Mouse (Mus musculus): Measurements from ENCODE around the gene Nr4a3. TPM values are rescaled to one million over a fixed set of nuclear protein-coding genes. Genes with fewer than 3 reads are reported as not detected.
A peak's percentile ranks its signal among the peaks of the same experiment; 100 is the strongest.

Gene Nr4a3
- polyA plus RNA-seq, 1 experiment = 2.7 TPM

DNA sequence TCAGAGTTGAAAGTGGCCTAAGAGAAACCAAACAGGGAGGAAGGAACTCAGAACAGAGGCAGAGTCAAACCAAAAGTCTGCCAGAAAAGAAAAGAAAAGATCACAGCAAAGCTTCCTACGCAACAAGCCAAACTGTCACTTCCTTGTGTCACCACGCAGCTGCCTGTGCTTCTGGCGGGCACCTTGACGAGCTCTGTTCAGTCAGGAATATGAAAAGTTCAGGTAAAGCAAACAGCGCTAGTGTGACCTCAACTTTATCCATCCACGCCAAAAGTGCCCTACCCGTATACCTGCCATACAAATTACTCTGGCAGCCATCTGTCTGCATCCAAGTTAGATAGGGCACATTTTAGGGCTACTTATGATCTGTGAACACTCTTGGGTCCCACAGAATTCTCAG, 5.2 kb upstream of the Nr4a3 start:
- no peak overlapping the region for H3K27ac ChIP-seq (ENCODE audit: insufficient read depth, low read length)
- H3K4me1 ChIP-seq (ENCODE audit: control insufficient read depth, insufficient read depth, low read length) = peaks cover 4% of the 10 kb centered on the region
- H3K4me3 ChIP-seq (ENCODE audit: insufficient read depth, low read length) = no peak overlapping the region
- no peak for TF ChIP-seq POLR2A (IDR thresholded peaks at IDR 0.05; ENCODE audit: low read depth, low read length)
- TF ChIP-seq CTCF (IDR thresholded peaks at IDR 0.05; ENCODE audit: borderline replicate concordance, insufficient read depth, low read length) = no peak

DNA sequence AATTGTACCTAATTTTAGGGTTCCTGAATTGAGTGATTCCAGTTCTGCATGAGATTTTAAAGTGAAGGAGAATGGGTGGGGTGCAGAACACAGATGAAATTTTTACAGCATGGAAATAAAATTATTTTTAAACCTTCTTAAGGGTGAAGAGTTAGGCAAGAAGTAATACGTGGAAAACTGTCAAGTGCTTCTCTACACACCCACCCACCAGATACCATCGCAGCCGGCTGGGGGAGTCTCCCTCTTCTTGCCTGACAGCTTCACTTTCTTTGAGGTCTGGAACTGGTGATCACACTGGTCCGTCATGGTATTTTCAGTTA, 2.5 kb upstream of the Nr4a3 start:
- TF ChIP-seq CTCF (IDR thresholded peaks at IDR 0.05; ENCODE audit: borderline replicate concordance, insufficient read depth, low read length) (no peak), POLR2A (IDR thresholded peaks at IDR 0.05; ENCODE audit: low read depth, low read length) (no peak)
- H3K4me1 ChIP-seq (ENCODE audit: control insufficient read depth, insufficient read depth, low read length) = peaks cover 4% of the 10 kb centered on the region
- H3K27ac ChIP-seq (ENCODE audit: insufficient read depth, low read length) = peak overlapping the region; percentile 99
- peak overlapping the region; percentile 95 for H3K4me3 ChIP-seq (ENCODE audit: insufficient read depth, low read length)

DNA sequence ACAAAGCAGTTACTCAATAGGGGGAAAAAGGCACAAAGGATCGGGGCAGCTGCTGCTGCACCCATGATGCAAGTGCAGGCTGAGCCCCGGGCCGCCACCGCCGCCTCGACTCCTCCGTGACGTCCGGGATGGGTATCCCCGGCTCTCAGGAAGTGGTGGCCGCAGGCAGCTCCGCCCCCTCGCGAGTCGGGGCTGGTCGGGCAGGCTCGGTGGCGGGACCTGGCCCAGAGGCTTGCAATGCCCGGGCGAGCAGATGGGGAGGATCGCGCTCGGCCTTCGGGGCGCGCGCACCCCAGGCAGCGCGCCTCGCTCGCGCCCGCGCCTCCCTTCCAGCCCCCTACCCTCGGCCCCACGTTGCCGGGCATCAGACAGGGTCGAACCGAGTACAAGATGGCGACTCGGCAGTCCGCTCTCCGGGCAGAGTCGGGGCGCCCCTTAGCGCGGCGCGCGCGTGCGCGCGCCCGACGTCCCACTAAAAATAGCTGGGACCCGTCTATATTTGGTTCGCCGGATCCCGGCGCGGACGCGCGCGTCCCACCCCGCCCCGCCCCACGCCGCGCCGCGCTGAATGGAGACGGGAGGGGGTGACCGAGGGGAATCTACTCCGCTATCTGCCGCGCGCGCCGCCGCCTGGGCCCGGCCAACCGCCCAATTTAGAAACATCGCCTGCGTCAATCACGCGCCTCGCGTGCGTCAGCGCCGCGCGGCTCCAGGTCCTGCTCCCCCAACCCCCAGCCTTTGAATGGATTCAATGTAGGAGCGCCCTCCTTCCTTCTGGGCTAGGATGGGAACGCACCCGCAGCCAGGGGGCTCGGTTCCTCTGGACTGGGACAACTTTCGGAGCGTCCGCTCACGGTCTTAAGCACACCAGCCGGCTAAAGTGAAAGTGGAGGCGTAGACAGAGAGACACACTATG, 1.9 kb upstream of the Nr4a3 start:
- peak; percentile 74 for TF ChIP-seq POLR2A (IDR thresholded peaks at IDR 0.05; ENCODE audit: low read depth, low read length)
- TF ChIP-seq CTCF (IDR thresholded peaks at IDR 0.05; ENCODE audit: borderline replicate concordance, insufficient read depth, low read length) = peak; percentile 22; the same call in 1 of the 2 replicates

DNA sequence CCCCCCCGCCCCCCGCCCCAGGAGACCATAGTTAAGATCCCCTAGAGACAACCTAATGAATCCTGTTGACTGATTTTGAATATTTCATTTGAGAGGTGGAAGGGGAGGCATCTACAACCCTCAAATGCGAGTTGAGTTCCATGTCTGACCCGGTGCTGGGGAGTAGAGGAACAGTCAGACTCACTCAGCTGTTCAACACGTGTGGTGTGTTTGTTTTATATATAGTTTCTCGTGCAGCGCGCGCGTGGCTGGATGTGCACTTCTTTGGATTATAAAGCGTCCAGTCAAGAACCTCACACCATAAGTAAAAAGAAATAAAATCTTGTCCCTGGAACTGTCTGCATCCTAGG, 837 bp upstream of the Nr4a3 start:
- H3K4me1 ChIP-seq (ENCODE audit: control insufficient read depth, insufficient read depth, low read length) = no peaks in the 10 kb centered on the region
- TF ChIP-seq CTCF (IDR thresholded peaks at IDR 0.05; ENCODE audit: borderline replicate concordance, insufficient read depth, low read length) = no peak
- no peak for TF ChIP-seq POLR2A (IDR thresholded peaks at IDR 0.05; ENCODE audit: low read depth, low read length)
- H3K4me3 ChIP-seq (ENCODE audit: insufficient read depth, low read length) = peak overlapping the region; percentile 56
- H3K27ac ChIP-seq (ENCODE audit: insufficient read depth, low read length) = no peak overlapping the region; the same call in 1 of the 2 replicates

More for the DNA sequence above, 1.9 kb upstream of the Nr4a3 start:
- H3K27ac ChIP-seq (ENCODE audit: insufficient read depth, low read length) = peak overlapping the region; percentile 99
- H3K4me1 ChIP-seq (ENCODE audit: control insufficient read depth, insufficient read depth, low read length) = peaks cover 1% of the 10 kb centered on the region
- peak overlapping the region; percentile 95 for H3K4me3 ChIP-seq (ENCODE audit: insufficient read depth, low read length)

DNA sequence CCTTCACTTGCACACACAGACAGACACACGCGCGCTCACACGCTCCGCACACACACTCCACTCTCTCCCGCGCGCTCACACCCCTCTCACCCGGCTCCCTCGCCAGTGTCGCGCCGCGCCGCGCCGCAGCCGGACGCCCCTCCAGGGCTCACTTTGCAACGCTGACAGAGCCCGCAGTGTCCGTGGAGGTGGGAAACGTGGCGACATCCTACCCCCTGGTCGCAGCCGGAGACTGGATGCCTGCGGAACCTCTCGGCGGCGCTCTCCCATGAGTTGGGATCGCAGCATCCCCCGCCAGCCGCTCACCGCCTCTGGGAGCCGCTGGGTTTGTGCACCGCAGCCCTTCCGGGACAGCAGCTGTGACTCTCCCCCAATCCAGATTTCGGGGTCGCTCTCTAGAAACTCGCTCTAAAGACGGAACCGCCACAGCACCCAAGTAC, 348 bp downstream of the Nr4a3 start:
- H3K4me3 ChIP-seq (ENCODE audit: insufficient read depth, low read length) = peak overlapping the region; percentile 56
- TF ChIP-seq POLR2A (IDR thresholded peaks at IDR 0.05; ENCODE audit: low read depth, low read length) (no peak), CTCF (IDR thresholded peaks at IDR 0.05; ENCODE audit: borderline replicate concordance, insufficient read depth, low read length) (no peak)
- no peak overlapping the region for H3K27ac ChIP-seq (ENCODE audit: insufficient read depth, low read length)
- H3K4me1 ChIP-seq (ENCODE audit: control insufficient read depth, insufficient read depth, low read length) = no peaks in the 10 kb centered on the region

DNA sequence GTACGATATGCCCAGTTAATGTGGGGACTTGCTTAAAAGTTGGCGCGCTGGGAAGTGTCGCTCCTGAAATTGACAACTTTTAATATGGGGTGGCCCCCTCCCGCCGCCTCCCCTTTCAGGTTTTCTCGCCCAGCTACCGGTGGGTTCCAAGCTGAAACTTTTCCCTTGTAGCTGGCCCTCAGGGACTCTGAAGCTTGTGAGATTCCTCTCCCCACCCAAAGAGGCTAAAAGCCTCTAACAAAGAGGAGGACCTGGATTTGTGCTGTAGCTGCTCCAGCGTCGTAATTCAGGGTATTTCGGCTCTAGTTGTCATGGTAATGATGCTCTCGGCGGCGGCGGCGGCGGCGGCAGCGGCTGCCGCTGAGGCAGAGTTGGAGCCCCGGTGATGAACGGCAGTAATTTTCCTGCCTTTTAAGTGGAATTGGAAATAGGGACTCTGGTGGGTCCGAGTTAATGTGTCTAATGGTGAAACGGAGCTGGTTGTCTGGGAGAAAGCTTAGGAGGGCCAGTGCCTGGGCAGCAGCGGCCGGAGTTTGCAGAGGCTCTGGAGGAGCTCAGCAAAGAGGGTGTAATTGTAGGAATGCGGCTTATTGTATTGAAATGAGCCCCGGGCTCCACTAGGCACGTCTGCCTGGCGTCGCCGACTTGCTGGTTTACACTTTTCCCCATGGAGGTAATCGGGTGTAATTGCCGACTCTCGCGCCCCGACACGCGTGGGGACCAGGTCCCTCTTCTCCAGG, 938 bp downstream of the Nr4a3 start:
- TF ChIP-seq CTCF (IDR thresholded peaks at IDR 0.05; ENCODE audit: borderline replicate concordance, insufficient read depth, low read length) (no peak), POLR2A (IDR thresholded peaks at IDR 0.05; ENCODE audit: low read depth, low read length) (no peak)
- H3K4me3 ChIP-seq (ENCODE audit: insufficient read depth, low read length) = peak overlapping the region; percentile 56
- H3K27ac ChIP-seq (ENCODE audit: insufficient read depth, low read length) = no peak overlapping the region
- H3K4me1 ChIP-seq (ENCODE audit: control insufficient read depth, insufficient read depth, low read length) = no peaks in the 10 kb centered on the region

DNA sequence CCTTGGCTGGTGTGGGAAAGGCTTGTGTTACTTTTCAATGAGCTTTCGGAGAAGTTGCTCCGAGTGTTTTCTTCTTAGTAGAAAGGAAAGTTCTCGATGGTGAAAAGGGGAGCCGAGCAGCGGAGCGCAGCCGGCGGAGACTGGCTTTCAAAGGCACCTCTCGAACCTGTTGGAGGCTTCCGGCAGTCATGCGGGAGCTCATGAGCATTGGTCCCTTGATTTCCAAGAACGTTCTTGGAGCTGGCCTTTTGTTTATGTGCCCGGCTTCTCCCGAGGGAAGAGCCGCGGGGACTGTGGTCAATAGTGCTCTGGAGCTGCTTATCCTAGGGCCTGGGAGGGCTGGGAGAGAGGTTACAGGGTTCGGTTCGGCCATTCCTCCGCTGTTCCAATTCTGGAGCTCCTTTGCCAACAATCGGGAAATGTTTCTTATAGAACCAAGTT, 1.5 kb downstream of the Nr4a3 start:
- no peak for TF ChIP-seq POLR2A (IDR thresholded peaks at IDR 0.05; ENCODE audit: low read depth, low read length)
- TF ChIP-seq CTCF (IDR thresholded peaks at IDR 0.05; ENCODE audit: borderline replicate concordance, insufficient read depth, low read length) = no peak
- Histone ChIP-seq H3K27ac (ENCODE audit: insufficient read depth, low read length) (no peak overlapping the region), H3K4me1 (ENCODE audit: control insufficient read depth, insufficient read depth, low read length) (no peaks in the 10 kb centered on the region), H3K4me3 (ENCODE audit: insufficient read depth, low read length) (peak overlapping the region; percentile 56)

DNA sequence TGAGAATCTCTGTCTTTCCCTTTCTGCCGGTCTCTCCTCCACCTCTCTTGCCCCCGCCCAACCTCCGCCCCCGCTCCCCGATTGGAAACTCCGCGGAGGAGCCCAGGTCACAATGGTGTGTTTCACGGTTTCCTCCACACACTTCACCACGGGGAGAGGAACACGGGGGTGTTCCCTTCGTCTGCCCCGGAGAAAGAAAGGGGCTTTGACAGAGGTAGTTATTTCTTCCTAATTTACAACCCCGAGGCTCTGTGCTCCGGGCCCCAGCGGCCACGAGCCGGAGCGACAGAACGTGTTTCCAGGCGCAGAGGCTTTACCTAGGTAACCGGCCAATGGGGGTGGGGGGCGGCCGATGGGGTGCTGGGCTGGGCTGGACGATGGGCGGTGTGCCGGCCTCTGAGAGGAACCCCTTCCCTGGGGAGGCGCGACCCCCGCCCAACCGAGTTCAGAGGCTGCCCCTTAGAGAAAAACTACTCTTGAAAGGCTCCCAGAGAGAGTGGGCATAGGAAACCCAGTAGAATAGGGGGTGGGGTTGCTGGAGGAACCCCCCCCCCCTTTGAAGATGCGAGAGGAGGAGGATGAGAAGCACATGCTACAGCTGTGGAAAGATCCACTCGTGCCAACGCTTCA, 2.3 kb downstream of the Nr4a3 start:
- H3K4me1 ChIP-seq (ENCODE audit: control insufficient read depth, insufficient read depth, low read length) = no peaks in the 10 kb centered on the region
- TF ChIP-seq CTCF (IDR thresholded peaks at IDR 0.05; ENCODE audit: borderline replicate concordance, insufficient read depth, low read length) = no peak
- TF ChIP-seq POLR2A (IDR thresholded peaks at IDR 0.05; ENCODE audit: low read depth, low read length) = no peak
- H3K27ac ChIP-seq (ENCODE audit: insufficient read depth, low read length) = no peak overlapping the region
- peak overlapping the region; percentile 56 for H3K4me3 ChIP-seq (ENCODE audit: insufficient read depth, low read length)

DNA sequence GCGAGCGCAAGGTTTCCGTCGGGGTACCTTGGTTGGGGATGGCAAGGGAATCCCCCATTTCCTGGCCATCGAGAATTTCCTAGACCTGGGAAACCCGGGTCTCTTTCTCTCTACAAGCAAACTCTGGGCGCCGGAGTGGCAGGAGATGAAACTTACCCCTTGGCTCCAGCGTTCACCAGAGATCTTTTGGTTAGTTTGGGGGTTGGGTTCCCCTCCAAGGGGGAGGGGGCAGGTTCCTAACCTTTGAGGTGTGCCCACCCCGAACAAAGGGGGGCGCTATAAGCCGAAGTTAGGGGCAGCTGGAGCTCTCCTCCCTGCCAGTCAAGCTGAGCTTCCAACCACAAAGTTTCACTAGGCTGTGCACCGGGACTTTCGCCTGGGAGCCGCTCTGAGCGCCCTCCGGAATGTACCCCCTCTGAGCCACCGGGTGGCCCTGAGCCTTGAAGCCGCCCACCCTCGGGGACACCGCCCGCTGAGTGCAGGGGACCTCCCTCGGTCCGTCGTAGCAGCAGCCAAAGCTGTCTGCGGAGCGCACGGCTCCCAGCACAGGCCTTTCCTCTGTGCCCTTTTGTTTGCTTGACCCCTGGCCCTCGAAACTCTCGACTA, 2.9 kb downstream of the Nr4a3 start:
- TF ChIP-seq POLR2A (IDR thresholded peaks at IDR 0.05; ENCODE audit: low read depth, low read length) = no peak
- Histone ChIP-seq H3K4me3 (ENCODE audit: insufficient read depth, low read length) (no peak overlapping the region), H3K4me1 (ENCODE audit: control insufficient read depth, insufficient read depth, low read length) (no peaks in the 10 kb centered on the region), H3K27ac (ENCODE audit: insufficient read depth, low read length) (no peak overlapping the region)
